Comparison of ENCODE assay signal across 20 mouse cellular contexts in genomic region chr16:44421735-44422134, GRCm38 (mm10). TPM values are rescaled to one million over a fixed set of nuclear protein-coding genes. Genes with fewer than 3 reads are reported as not detected.
A peak's percentile ranks its signal among the peaks of the same experiment; 100 is the strongest.
DNase-seq lines count a peak whose midpoint lies in the region; TF ChIP-seq lines count a peak whose summit lies in the region.
"Had no signal": no experiment of that assay in that cellular context is flagged by ENCODE, and none has a peak within 500 bp of the region (broad histone marks: within the 10 kb centered on the region; RNA-seq: fewer than 3 reads in every experiment).

No protein-coding gene starts in this region.

- H3K79me2 ChIP-seq in CH12.LX (replicated peaks; ENCODE audit: control insufficient read depth, extremely low read depth, insufficient read depth, poor library complexity, severe bottlenecking) = no peaks in the 10 kb centered on the region

- no peak for TF ChIP-seq CTCF in testis, adult 2 months (IDR thresholded peaks at IDR 0.05; ENCODE audit: control insufficient read depth, insufficient read depth, insufficient replicate concordance, low read depth, low read length)
- TF ChIP-seq CTCF in CH12.LX (conservative IDR thresholded peaks at IDR 0.05 in 1 of 2, IDR thresholded peaks at IDR 0.05 in 1 of 2; ENCODE audit: low read depth in 2 of 2, low read length in 2 of 2) = no peak

- H3K27ac ChIP-seq in testis, adult 2 months (ENCODE audit: control insufficient read depth, insufficient read depth, low read depth, low read length) = no peak overlapping the region
- no peak overlapping the region for H3K27ac ChIP-seq in CH12.LX (ENCODE audit: insufficient read depth, low read depth)

- H3K36me3 ChIP-seq in testis, adult 2 months (ENCODE audit: control insufficient read depth, insufficient read depth, low read length) = no peaks in the 10 kb centered on the region
- H3K36me3 ChIP-seq in CH12.LX (replicated peaks in 1 of 2; ENCODE audit: control insufficient read depth in 1 of 2, insufficient read depth in 1 of 2, low read length in 1 of 2) = no peaks in the 10 kb centered on the region
- H3K36me3 ChIP-seq: G1E had no signal

- TF ChIP-seq POLR2A in testis, adult 2 months (IDR thresholded peaks at IDR 0.05; ENCODE audit: control insufficient read depth, low read depth, low read length) = no peak
- TF ChIP-seq POLR2A in CH12.LX (IDR thresholded peaks at IDR 0.05; ENCODE audit: low read depth, low read length) = no peak

- DNase-seq in testis, postnatal 14 days (ENCODE audit: low spot score) = no peak
- DNase-seq in CH12.LX (ENCODE audit: extremely low read depth) = no peak
- no peak for DNase-seq in gastrocnemius, postnatal 36 days
- DNase-seq: adrenal gland, adult 2 months; adrenal gland, adult 8-10 months; adrenal gland, postnatal 10 days; adrenal gland, postnatal 14 days; adrenal gland, postnatal 25 days; adrenal gland, postnatal 36 days; B cell, adult 2 months; cerebellum, adult 11 months; cerebellum, adult 11-12 months; cerebellum, adult 18-20 months; cerebellum, adult 2 months had no signal

- no peak overlapping the region for H3K9ac ChIP-seq in CH12.LX (ENCODE audit: insufficient read depth, low read depth)

- intact Hi-C loops in gastrocnemius, postnatal 36 days (cut with DNase I) = no loop called here

- H3K4me1 ChIP-seq in testis, adult 2 months (ENCODE audit: control insufficient read depth, insufficient read depth, low read length) = no peaks in the 10 kb centered on the region
- no peaks in the 10 kb centered on the region for H3K4me1 ChIP-seq in CH12.LX (ENCODE audit: control insufficient read depth in 1 of 2, insufficient read depth in 2 of 2)

- no peak overlapping the region for H3K4me2 ChIP-seq in CH12.LX (ENCODE audit: insufficient read depth, low read depth, poor library complexity, severe bottlenecking)

- no peak for TF ChIP-seq RAD21 in CH12.LX (IDR thresholded peaks at IDR 0.05; ENCODE audit: low read depth, low read length)

- H3K4me3 ChIP-seq in testis, adult 2 months (ENCODE audit: control insufficient read depth, low read depth, low read length) = peak overlapping the region; percentile 34
- H3K4me3 ChIP-seq in CH12.LX (replicated peaks in 1 of 3; ENCODE audit: low read depth in 2 of 3, low read length in 2 of 3, poor library complexity in 1 of 3) = no peak overlapping the region

- H3K9me3 ChIP-seq in CH12.LX (replicated peaks; ENCODE audit: low read length) = no peaks in the 10 kb centered on the region
- H3K9me3 ChIP-seq: G1E had no signal

- TF ChIP-seq EP300 in CH12.LX (IDR thresholded peaks at IDR 0.05; ENCODE audit: low read length) = no peak

- dilution Hi-C loops in CH12.LX (cut with MboI; ENCODE audit: extremely low pct_ligation_motif_present, extremely low pct_unique_long_range_greater_than_20kb, low sequenced_read_pairs) = no loop called here

- in situ Hi-C loops in CH12.LX (cut with MboI; ENCODE audit: low pct_ligation_motif_present, low pct_unique_long_range_greater_than_20kb, low sequenced_read_pairs) = no loop called here

- H3K27me3 ChIP-seq in testis, adult 2 months (ENCODE audit: control insufficient read depth, insufficient read depth, low read length) = no peaks in the 10 kb centered on the region
- no peaks in the 10 kb centered on the region for H3K27me3 ChIP-seq in CH12.LX (replicated peaks)

TF ChIP-seq in CH12.LX, 34 proteins besides CTCF, POLR2A, EP300 and RAD21:
- TF ChIP-seq MAX (IDR thresholded peaks at IDR 0.05; ENCODE audit: low read length) = peak; percentile 86
- no peak for TF ChIP-seq NELFE (IDR thresholded peaks at IDR 0.05; ENCODE audit: low read depth, low read length)
- TF ChIP-seq USF2 (conservative IDR thresholded peaks at IDR 0.05; ENCODE audit: low read depth, low read length) = peak; percentile 52; the same call in 1 of the 2 replicates
- peak; percentile 25 for TF ChIP-seq USF1 (IDR thresholded peaks at IDR 0.05; ENCODE audit: low read depth, low read length)
- TF ChIP-seq HCFC1 (IDR thresholded peaks at IDR 0.05; ENCODE audit: low read depth, low read length) = no peak
- TF ChIP-seq NRF1 (IDR thresholded peaks at IDR 0.05; ENCODE audit: low read depth, low read length) = no peak
- no peak for TF ChIP-seq BHLHE40 (IDR thresholded peaks at IDR 0.05; ENCODE audit: low read depth, low read length)

RNA-seq across cellular contexts. Expression of gene Cfap44, which starts 27.1 kb away (rescaled TPM):
- 18.7 and 20.3 TPM in 2 replicates for polyA plus RNA-seq in testis, adult 2 months (2012; rRNA removed)
- not detected in 2 replicates for total RNA-seq in CH12.LX (2012; rRNA removed)
- not detected in 2 replicates for total RNA-seq in CH12.LX (2014; rRNA removed)
- polyA plus RNA-seq in CH12.LX (2012; ENCODE audit: insufficient read length, low read depth) = not detected in 2 replicates
- total RNA-seq in gastrocnemius, postnatal 36 days (2021) = not detected
- total RNA-seq: MEL had no signal
- polyA plus RNA-seq: activated CD4-positive, CD25-positive, alpha-beta regulatory T cell, adult 4 months; C2C12; CD4-positive, CD25-positive, alpha-beta regulatory T cell, adult 4 months; G1E had no signal
